Comparison of ENCODE assay signal across 12 mouse cellular contexts in genomic region chr1:164552658-164553057, GRCm38 (mm10).
A peak's percentile ranks its signal among the peaks of the same experiment; 100 is the strongest.
DNase-seq lines count a peak whose midpoint lies in the region; ATAC-seq lines count a peak whose summit lies in the region.
"Had no signal": no experiment of that assay in that cellular context is flagged by ENCODE, and none has a peak within 500 bp of the region (broad histone marks: within the 10 kb centered on the region; RNA-seq: fewer than 3 reads in every experiment).

No protein-coding gene starts in this region.

- DNase-seq in heart, embryonic 10.5 days (ENCODE audit: low spot score): peak; percentile 77
- no peak for DNase-seq in heart, adult 11 months
- no peak for DNase-seq in neural tube, embryonic 10.5 days (ENCODE audit: extremely low spot score, low spot score)
- DNase-seq in right cerebral cortex, postnatal 10 days (ENCODE audit: low spot score in 2 of 2): no peak
- DNase-seq: thymus, postnatal 4 days had no signal

- peaks cover 28% of the 10 kb centered on the region for H3K4me1 ChIP-seq in heart, embryonic 10.5 days
- H3K4me1 ChIP-seq in neural tube, embryonic 13.5 days (replicated peaks): peaks cover 9% of the 10 kb centered on the region; the same call in 1 of the 2 replicates
- no peaks in the 10 kb centered on the region; the same call in 1 of the 2 replicates for H3K4me1 ChIP-seq in hindbrain, embryonic 16.5 days (ENCODE audit: control insufficient read depth, insufficient read depth, low read depth, low read length)
- no peaks in the 10 kb centered on the region; the same call in 1 of the 2 replicates for H3K4me1 ChIP-seq in stomach, embryonic 16.5 days (ENCODE audit: control insufficient read depth, insufficient read depth, low read length)
- H3K4me1 ChIP-seq: forebrain, embryonic 10.5 days; limb, embryonic 15.5 days had no signal

- H3K27ac ChIP-seq in heart, embryonic 10.5 days: peak overlapping the region; percentile 82; the same call in 1 of the 2 replicates
- H3K27ac ChIP-seq in neural tube, embryonic 13.5 days (replicated peaks): peak overlapping the region; percentile 50; the same call in 1 of the 2 replicates
- H3K27ac ChIP-seq in hindbrain, embryonic 16.5 days (ENCODE audit: low read depth, low read length): no peak overlapping the region
- no peak overlapping the region for H3K27ac ChIP-seq in stomach, embryonic 16.5 days (ENCODE audit: low read length)
- H3K27ac ChIP-seq: forebrain, embryonic 10.5 days; limb, embryonic 15.5 days had no signal

- H3K9ac ChIP-seq in neural tube, embryonic 13.5 days: no peak overlapping the region
- H3K9ac ChIP-seq in hindbrain, embryonic 16.5 days (ENCODE audit: low read depth, low read length): no peak overlapping the region; the same call in 1 of the 2 replicates
- H3K9ac ChIP-seq in stomach, embryonic 16.5 days (ENCODE audit: low read length): peak overlapping the region; percentile 18; the same call in 1 of the 2 replicates
- H3K9ac ChIP-seq: limb, embryonic 15.5 days had no signal

- no peak overlapping the region for H3K4me2 ChIP-seq in neural tube, embryonic 13.5 days
- no peak overlapping the region for H3K4me2 ChIP-seq in hindbrain, embryonic 16.5 days (ENCODE audit: low read length)
- H3K4me2 ChIP-seq in stomach, embryonic 16.5 days (ENCODE audit: low read depth, low read length): no peak overlapping the region
- H3K4me2 ChIP-seq: limb, embryonic 15.5 days had no signal

- H3K36me3 ChIP-seq in heart, embryonic 10.5 days: no peaks in the 10 kb centered on the region
- H3K36me3 ChIP-seq in neural tube, embryonic 13.5 days: no peaks in the 10 kb centered on the region
- no peaks in the 10 kb centered on the region for H3K36me3 ChIP-seq in hindbrain, embryonic 16.5 days (ENCODE audit: control insufficient read depth, insufficient read depth, low read length)
- H3K36me3 ChIP-seq in stomach, embryonic 16.5 days (ENCODE audit: control insufficient read depth, insufficient read depth, low read length): no peaks in the 10 kb centered on the region
- H3K36me3 ChIP-seq: forebrain, embryonic 10.5 days; limb, embryonic 15.5 days had no signal

- peak; percentile 37; the same call in 1 of the 2 replicates for ATAC-seq in neural tube, embryonic 13.5 days (ENCODE audit: low read depth)
- peak; percentile 68; the same call in 1 of the 2 replicates for ATAC-seq in hindbrain, embryonic 16.5 days
- ATAC-seq in stomach, embryonic 16.5 days (ENCODE audit: insufficient read depth, low FRiP score): peak; percentile 69; the same call in 1 of the 2 replicates
- ATAC-seq in granulocyte monocyte progenitor cell, adult 5-6 weeks (replicated peaks; ENCODE audit: poor library complexity, severe bottlenecking): no peak
- ATAC-seq: lung, postnatal 0 days had no signal

- 15% methylated on average over 4 of the region's 4 CpGs for WGBS in heart, embryonic 10.5 days
- WGBS in neural tube, embryonic 13.5 days: 40% methylated on average over 4 of the region's 4 CpGs
- 41% methylated on average over 4 of the region's 4 CpGs for WGBS in hindbrain, embryonic 16.5 days
- WGBS in stomach, embryonic 16.5 days: 23% methylated on average over 4 of the region's 4 CpGs

- no peaks in the 10 kb centered on the region for H3K9me3 ChIP-seq in heart, embryonic 10.5 days
- H3K9me3 ChIP-seq in neural tube, embryonic 13.5 days: no peaks in the 10 kb centered on the region
- H3K9me3 ChIP-seq in hindbrain, embryonic 16.5 days (ENCODE audit: control insufficient read depth, low read length): no peaks in the 10 kb centered on the region
- no peaks in the 10 kb centered on the region for H3K9me3 ChIP-seq in stomach, embryonic 16.5 days (replicated peaks; ENCODE audit: control insufficient read depth, low read length)
- H3K9me3 ChIP-seq: forebrain, embryonic 10.5 days; limb, embryonic 15.5 days had no signal

- H3K4me3 ChIP-seq in heart, embryonic 10.5 days: no peak overlapping the region
- no peak overlapping the region for H3K4me3 ChIP-seq in neural tube, embryonic 13.5 days
- no peak overlapping the region for H3K4me3 ChIP-seq in hindbrain, embryonic 16.5 days (ENCODE audit: low read length)
- H3K4me3 ChIP-seq in stomach, embryonic 16.5 days (replicated peaks; ENCODE audit: low read length): no peak overlapping the region
- H3K4me3 ChIP-seq: forebrain, embryonic 10.5 days; limb, embryonic 15.5 days had no signal

- no peaks in the 10 kb centered on the region for H3K27me3 ChIP-seq in heart, embryonic 10.5 days (ENCODE audit: insufficient read depth, poor library complexity, severe bottlenecking)
- no peaks in the 10 kb centered on the region for H3K27me3 ChIP-seq in neural tube, embryonic 13.5 days
- no peaks in the 10 kb centered on the region for H3K27me3 ChIP-seq in hindbrain, embryonic 16.5 days (replicated peaks; ENCODE audit: control insufficient read depth, insufficient read depth, low read length)
- no peaks in the 10 kb centered on the region for H3K27me3 ChIP-seq in stomach, embryonic 16.5 days (ENCODE audit: control insufficient read depth, insufficient read depth, low read length)
- H3K27me3 ChIP-seq: limb, embryonic 15.5 days had no signal

Comparison
In these comparisons a context has a peak if more than half of its experiments do, and no peak if none do; other contexts are left out.
1. H3K27ac ChIP-seq: peak in heart, embryonic 10.5 days (single experiment) and neural tube, embryonic 13.5 days (single experiment); none in hindbrain, embryonic 16.5 days (single experiment) and stomach, embryonic 16.5 days (single experiment).